Mouse (Mus musculus) forebrain, embryonic 11.5 days (tissue): ENCODE measurements around the gene Col25a1. TPM values are rescaled to one million over a fixed set of nuclear protein-coding genes. Genes with fewer than 3 reads are reported as not detected.

ENCODE experiments used
- ATAC-seq: fragments of 200-750 bp; cut with Nextera tagmentation; replicated peaks from 2 replicates; pipeline ENCODE4 v1.8.0; 2017; ENCODE audit warnings: moderate TSS enrichment; ENCODE audit not compliant: low FRiP score
- DNase-seq: peaks from one replicate; pipeline ENCODE4 v3.0.0-alpha.2; 2017; ENCODE audit warnings: low spot score
- H3K27ac ChIP-seq: fragments of 300-500 bp; sonication (generic); 2 replicates; pipeline ENCODE4 v1.5.1; 2014; ENCODE audit warnings: low read depth, low read length
- H3K27me3 ChIP-seq: fragments of 300-500 bp; sonication (generic); 2 replicates; pipeline ENCODE4 v1.6.1; 2014; ENCODE audit warnings: mild to moderate bottlenecking, low read length, mixed read lengths; ENCODE audit not compliant: control insufficient read depth, insufficient read depth
- H3K36me3 ChIP-seq: fragments of 300-500 bp; sonication (generic); 2 replicates; pipeline ENCODE4 v1.6.1; 2014; ENCODE audit warnings: mild to moderate bottlenecking, low read length, moderate library complexity, mixed read lengths; ENCODE audit not compliant: control insufficient read depth, insufficient read depth
- H3K4me1 ChIP-seq: fragments of 300-500 bp; sonication (generic); replicated peaks from 2 replicates; pipeline ENCODE4 v1.6.1; 2014; ENCODE audit warnings: low read length, mixed read lengths; ENCODE audit not compliant: control insufficient read depth, insufficient read depth
- H3K4me2 ChIP-seq: fragments of 300-500 bp; sonication (generic); 2 replicates; pipeline ENCODE4 v1.6.1; 2014; ENCODE audit warnings: low read depth, mild to moderate bottlenecking, low read length, moderate library complexity, mixed read lengths; ENCODE audit not compliant: severe bottlenecking
- H3K4me3 ChIP-seq: fragments of 300-500 bp; sonication (generic); 2 replicates; pipeline ENCODE4 v1.5.1; 2014; ENCODE audit warnings: low read depth, low read length
- H3K9ac ChIP-seq: fragments of 300-500 bp; sonication (generic); 2 replicates; pipeline ENCODE4 v1.6.1; 2014; ENCODE audit warnings: low read length
- H3K9me3 ChIP-seq: fragments of 300-500 bp; sonication (generic); 2 replicates; pipeline ENCODE4 v1.6.1; 2016; ENCODE audit warnings: low read length, mixed read lengths; ENCODE audit not compliant: control insufficient read depth
- WGBS: fragments of 180-500 bp; shearing (Covaris S2); extraction: QIAGEN DNeasy Blood & Tissue Kit; methylation state at CpG from one replicate; pipeline ENCODE4 v1.1.7; 2014; 5-methylcytosine and 5-hydroxymethylcytosine counted together
- polyA plus RNA-seq: library from polyadenylated mRNA; unstranded; fragments of >200 nt; fragmentation: Nextera tagmentation; extraction: Ambion mirVana; gene quantifications from 2 replicates; pipeline ENCODE4 v1.2.1, GENCODE M21; 2014

Col25a1 gene
- polyA plus RNA-seq, 1 experiment from 2014 or later = 2.4 TPM

DNA sequence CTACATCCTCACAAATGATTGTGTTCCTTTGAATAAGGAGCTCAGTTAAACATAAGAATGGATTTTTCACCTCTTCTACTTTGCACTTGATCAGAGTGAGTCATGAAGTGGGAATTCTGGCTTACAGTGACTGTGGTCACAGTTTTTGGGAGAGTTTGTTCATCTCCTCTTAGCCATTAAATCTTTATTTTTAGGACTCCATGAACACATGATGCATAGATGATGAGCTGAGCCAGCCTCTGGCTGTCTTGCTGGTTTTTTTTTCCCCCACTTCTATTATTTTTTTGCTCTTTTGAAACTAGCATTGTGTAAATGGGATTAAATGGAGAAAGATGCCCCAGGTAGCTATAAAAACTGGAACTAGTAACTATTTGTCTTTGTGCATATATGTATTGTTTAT is 84.8 kb downstream of the Col25a1 start:
- H3K9me3 ChIP-seq = no peaks in the 10 kb centered on the region
- H3K4me1 ChIP-seq = no peaks in the 10 kb centered on the region
- no peaks in the 10 kb centered on the region for H3K36me3 ChIP-seq
- H3K27me3 ChIP-seq = no peaks in the 10 kb centered on the region
- ATAC-seq (no peak), DNase-seq (no peak)
- no peak overlapping the region for H3K4me3 ChIP-seq
- no peak overlapping the region for H3K9ac ChIP-seq
- no peak overlapping the region for H3K27ac ChIP-seq
- H3K4me2 ChIP-seq = no peak overlapping the region

- Histone ChIP-seq H3K36me3 (no peaks in the 10 kb centered on the region), H3K4me2 (no peak overlapping the region), H3K9me3 (no peaks in the 10 kb centered on the region), H3K9ac (no peak overlapping the region), H3K4me1 (no peaks in the 10 kb centered on the region), H3K27me3 (no peaks in the 10 kb centered on the region), H3K27ac (no peak overlapping the region), H3K4me3 (no peak overlapping the region)
- WGBS = 93% methylated on average over 3 of the region's 3 CpGs
- no peak for ATAC-seq
- no peak for DNase-seq
Observed at GRCm38 (mm10) chr3:130216646-130217045, 85.3 kb downstream of the Col25a1 start.

DNA sequence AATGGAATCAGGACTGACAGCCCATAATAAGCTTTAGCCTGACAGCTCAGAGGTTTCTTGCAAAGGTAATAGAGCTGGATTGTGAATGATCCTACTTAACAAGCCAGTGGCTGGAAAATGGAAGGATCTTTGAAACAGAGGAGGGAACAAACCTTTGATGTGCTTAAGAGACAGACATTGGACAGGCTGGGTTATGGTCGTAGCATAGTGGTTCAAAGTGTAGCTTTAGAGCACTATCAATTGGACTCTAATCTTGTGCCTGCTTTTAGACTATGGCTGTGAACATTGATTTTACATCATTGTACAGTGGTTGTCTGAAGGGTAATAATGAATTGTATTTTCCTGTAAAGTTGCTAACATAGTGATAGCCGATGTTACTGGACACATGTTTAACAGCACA is 86.4 kb downstream of the Col25a1 start:
- no peak overlapping the region for H3K4me2 ChIP-seq
- ATAC-seq = no peak
- DNase-seq = no peak
- no peaks in the 10 kb centered on the region for H3K9me3 ChIP-seq
- H3K27ac ChIP-seq = no peak overlapping the region
- WGBS = 80% methylated on average over 2 of the region's 2 CpGs
- no peaks in the 10 kb centered on the region for H3K4me1 ChIP-seq
- H3K4me3 ChIP-seq = no peak overlapping the region
- H3K36me3 ChIP-seq = no peaks in the 10 kb centered on the region
- H3K27me3 ChIP-seq = no peaks in the 10 kb centered on the region
- no peak overlapping the region for H3K9ac ChIP-seq

DNA sequence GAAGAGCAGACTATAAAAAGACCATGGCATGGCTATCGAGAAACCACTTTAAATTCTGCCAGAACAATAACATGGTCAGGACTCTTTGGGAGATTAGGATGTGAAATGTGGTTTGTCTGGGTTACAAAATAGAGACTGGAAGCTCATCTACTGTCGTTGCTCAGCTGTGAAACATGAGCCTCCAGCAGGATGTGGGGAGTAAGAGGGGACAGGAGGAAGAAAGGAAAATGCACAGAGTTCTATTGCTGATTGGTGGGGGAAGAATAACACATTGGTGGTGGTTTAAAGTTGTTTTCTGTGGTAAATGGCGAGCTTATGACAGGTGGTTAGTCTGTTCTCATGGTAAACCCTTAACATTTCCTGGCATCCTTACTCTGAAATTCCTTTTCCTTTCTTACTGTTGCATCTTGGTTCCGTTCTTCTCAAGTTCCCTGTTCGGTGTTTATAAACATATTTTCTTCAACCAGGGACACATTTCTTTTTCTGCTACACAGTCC is 87.0 kb downstream of the Col25a1 start:
- Histone ChIP-seq H3K27me3 (no peaks in the 10 kb centered on the region), H3K9ac (no peak overlapping the region), H3K9me3 (no peaks in the 10 kb centered on the region), H3K36me3 (no peaks in the 10 kb centered on the region), H3K4me3 (no peak overlapping the region), H3K4me1 (no peaks in the 10 kb centered on the region), H3K4me2 (no peak overlapping the region), H3K27ac (no peak overlapping the region)
- 76% methylated on average over 5 of the region's 5 CpGs for WGBS
- ATAC-seq (no peak), DNase-seq (no peak)

- DNase-seq = no peak
- Histone ChIP-seq H3K4me2 (no peak overlapping the region), H3K27ac (no peak overlapping the region), H3K4me1 (no peaks in the 10 kb centered on the region), H3K9me3 (no peaks in the 10 kb centered on the region), H3K36me3 (no peaks in the 10 kb centered on the region), H3K27me3 (no peaks in the 10 kb centered on the region), H3K4me3 (no peak overlapping the region), H3K9ac (no peak overlapping the region)
- 90% methylated on average over 3 of the region's 3 CpGs for WGBS
- ATAC-seq = no peak
Observed at GRCm38 (mm10) chr3:130220811-130221210, 89.5 kb downstream of the Col25a1 start.

GRCm38 (mm10) chr3:130228186-130228585 is 96.9 kb downstream of the Col25a1 start:
- H3K9me3 ChIP-seq = no peaks in the 10 kb centered on the region
- no peak for ATAC-seq
- no peak overlapping the region for H3K4me3 ChIP-seq
- no peak overlapping the region for H3K9ac ChIP-seq
- WGBS = 92% methylated on average over 9 of the region's 9 CpGs
- H3K36me3 ChIP-seq = no peaks in the 10 kb centered on the region
- H3K4me2 ChIP-seq = no peak overlapping the region
- H3K27ac ChIP-seq = no peak overlapping the region
- no peak for DNase-seq
- no peaks in the 10 kb centered on the region for H3K4me1 ChIP-seq
- no peaks in the 10 kb centered on the region for H3K27me3 ChIP-seq

GRCm38 (mm10) chr3:130232944-130233343 is 101.6 kb downstream of the Col25a1 start:
- Histone ChIP-seq H3K4me1 (no peaks in the 10 kb centered on the region), H3K9me3 (no peaks in the 10 kb centered on the region), H3K4me3 (no peak overlapping the region), H3K27ac (no peak overlapping the region), H3K4me2 (no peak overlapping the region), H3K27me3 (no peaks in the 10 kb centered on the region), H3K9ac (no peak overlapping the region), H3K36me3 (no peaks in the 10 kb centered on the region)
- DNase-seq (no peak), ATAC-seq (no peak)
- 96% methylated on average over 7 of the region's 7 CpGs for WGBS

GRCm38 (mm10) chr3:130235233-130235632 is 103.9 kb downstream of the Col25a1 start:
- ATAC-seq (no peak), DNase-seq (no peak)
- Histone ChIP-seq H3K27ac (no peak overlapping the region), H3K9ac (no peak overlapping the region), H3K4me1 (no peaks in the 10 kb centered on the region), H3K36me3 (no peaks in the 10 kb centered on the region), H3K4me3 (no peak overlapping the region), H3K4me2 (no peak overlapping the region), H3K9me3 (no peaks in the 10 kb centered on the region), H3K27me3 (no peaks in the 10 kb centered on the region)
- 92% methylated on average over 1 of the region's 1 CpGs for WGBS

DNA sequence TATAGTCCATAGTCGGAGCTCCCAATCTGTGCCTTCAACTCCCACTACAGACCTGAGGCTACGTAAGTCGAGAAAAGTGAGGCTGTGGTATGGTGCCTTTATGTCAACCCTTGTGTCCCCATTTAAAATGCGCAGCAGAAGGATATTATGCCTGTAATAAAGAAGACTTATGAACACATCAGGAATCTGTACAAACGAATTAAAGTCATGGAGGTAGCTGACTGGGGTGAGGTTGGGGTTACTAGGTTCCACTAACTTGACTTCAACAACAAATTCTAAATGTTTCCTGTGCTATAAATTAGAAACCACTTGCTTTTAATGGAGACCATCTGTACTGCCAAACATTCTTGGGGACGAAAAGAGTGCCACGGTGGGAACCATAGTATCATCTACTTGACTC is 104.8 kb downstream of the Col25a1 start:
- Histone ChIP-seq H3K4me1 (no peaks in the 10 kb centered on the region), H3K4me2 (no peak overlapping the region), H3K9ac (no peak overlapping the region), H3K36me3 (no peaks in the 10 kb centered on the region), H3K9me3 (no peaks in the 10 kb centered on the region), H3K27me3 (no peaks in the 10 kb centered on the region), H3K4me3 (no peak overlapping the region), H3K27ac (no peak overlapping the region)
- no peak for ATAC-seq
- no peak for DNase-seq
- 88% methylated on average over 7 of the region's 7 CpGs for WGBS
